Mouse (Mus musculus): Measurements from ENCODE around the gene Grb7. TPM values are rescaled to one million over a fixed set of nuclear protein-coding genes. Genes with fewer than 3 reads are reported as not detected.

Gene Grb7
- total and polyA plus RNA-seq, 3 experiments: 4.5 to 11.5 (median 8.0) TPM

DNA sequence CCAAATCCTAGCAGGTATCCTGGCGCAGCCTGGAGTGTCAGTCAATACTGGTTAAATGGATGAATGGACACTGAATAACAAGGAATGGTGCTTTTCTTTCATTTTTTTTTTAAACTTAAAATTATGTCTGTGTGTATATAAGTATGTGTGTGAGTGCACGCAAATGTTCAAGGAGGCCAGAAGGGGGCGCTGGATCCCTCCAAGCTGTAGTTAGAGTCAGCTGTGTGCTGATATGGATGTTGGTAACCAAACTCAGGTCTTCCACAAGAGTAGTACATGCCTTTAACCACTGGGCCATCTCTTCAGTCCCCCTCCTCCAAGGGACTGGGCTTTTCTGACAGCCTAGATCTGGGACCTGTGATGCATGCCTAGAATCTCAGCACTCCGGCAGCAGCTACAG lies 9.3 kb downstream of the Grb7 start:
- Histone ChIP-seq H3K27me3 (replicated peaks) (no peaks in the 10 kb centered on the region), H3K9me3 (replicated peaks; ENCODE audit: low read length) (peaks cover 5% of the 10 kb centered on the region), H3K4me3 (replicated peaks in 1 of 3; ENCODE audit: low read depth in 2 of 3, low read length in 2 of 3, poor library complexity in 1 of 3) (no peak overlapping the region), H3K9ac (ENCODE audit: insufficient read depth, low read depth) (no peak overlapping the region), H3K4me2 (ENCODE audit: insufficient read depth, low read depth, poor library complexity, severe bottlenecking) (no peak overlapping the region), H3K79me2 (replicated peaks; ENCODE audit: control insufficient read depth, extremely low read depth, insufficient read depth, poor library complexity, severe bottlenecking) (no peaks in the 10 kb centered on the region), H3K36me3 (replicated peaks in 1 of 2; ENCODE audit: control insufficient read depth in 1 of 2, insufficient read depth in 1 of 2, low read length in 1 of 2) (peaks cover 19 to 46% of the 10 kb centered on the region in 2 experiments), H3K4me1 (ENCODE audit: control insufficient read depth in 1 of 2, insufficient read depth in 2 of 2) (peaks cover 23 to 49% of the 10 kb centered on the region in 2 experiments), H3K27ac (ENCODE audit: insufficient read depth, low read depth) (no peak overlapping the region)
- TF ChIP-seq MAZ (IDR thresholded peaks at IDR 0.05; ENCODE audit: low read depth, low read length) (no peak), RAD21 (IDR thresholded peaks at IDR 0.05; ENCODE audit: low read depth, low read length) (peak; percentile 38), ZMIZ1 (IDR thresholded peaks at IDR 0.05; ENCODE audit: low read depth, low read length) (0 out of 2 replicates have a peak, but pooled peaks have one; percentile 9), CTCF (conservative IDR thresholded peaks at IDR 0.05 in 1 of 2, IDR thresholded peaks at IDR 0.05 in 1 of 2; ENCODE audit: low read depth in 2 of 2, low read length in 2 of 2) (peak; percentile 25 to 63; a peak in 3 of 4 replicates), SMC3 (IDR thresholded peaks at IDR 0.05; ENCODE audit: low read depth, low read length) (peak; percentile 38), MYC (IDR thresholded peaks at IDR 0.05; ENCODE audit: low read depth, low read length) (no peak), JUND (conservative IDR thresholded peaks at IDR 0.05; ENCODE audit: low read depth, low read length) (no peak), USF1 (IDR thresholded peaks at IDR 0.05; ENCODE audit: low read depth, low read length) (no peak)
- in situ Hi-C loops (cut with MboI; ENCODE audit: low pct_ligation_motif_present, low pct_unique_long_range_greater_than_20kb, low sequenced_read_pairs): no loop called here
- dilution Hi-C loops (cut with MboI; ENCODE audit: extremely low pct_ligation_motif_present, extremely low pct_unique_long_range_greater_than_20kb, low sequenced_read_pairs): no loop called here
- no peak for DNase-seq (ENCODE audit: extremely low read depth)

GRCm38 (mm10) chr11:98456545-98456944 lies 10.4 kb downstream of the Grb7 start:
- H3K27me3 ChIP-seq (replicated peaks): no peaks in the 10 kb centered on the region
- no peak overlapping the region for H3K27ac ChIP-seq (ENCODE audit: insufficient read depth, low read depth)
- H3K9ac ChIP-seq (ENCODE audit: insufficient read depth, low read depth): peak overlapping the region; percentile 51; the same call in 1 of the 2 replicates
- peak overlapping the region; percentile 73; the same call in 1 of the 2 replicates for H3K4me2 ChIP-seq (ENCODE audit: insufficient read depth, low read depth, poor library complexity, severe bottlenecking)
- H3K4me3 ChIP-seq (replicated peaks in 1 of 3; ENCODE audit: low read depth in 2 of 3, low read length in 2 of 3, poor library complexity in 1 of 3): peak overlapping the region in 1 of 3 experiments; percentile 2
- no peak for DNase-seq (ENCODE audit: extremely low read depth)
- in situ Hi-C loops (cut with MboI; ENCODE audit: low pct_ligation_motif_present, low pct_unique_long_range_greater_than_20kb, low sequenced_read_pairs) (no loop called here), dilution Hi-C loops (cut with MboI; ENCODE audit: extremely low pct_ligation_motif_present, extremely low pct_unique_long_range_greater_than_20kb, low sequenced_read_pairs) (no loop called here)
- H3K79me2 ChIP-seq (replicated peaks; ENCODE audit: control insufficient read depth, extremely low read depth, insufficient read depth, poor library complexity, severe bottlenecking): no peaks in the 10 kb centered on the region
- H3K36me3 ChIP-seq (replicated peaks in 1 of 2; ENCODE audit: control insufficient read depth in 1 of 2, insufficient read depth in 1 of 2, low read length in 1 of 2): peaks cover 19 to 44% of the 10 kb centered on the region in 2 experiments
- TF ChIP-seq ZMIZ1 (IDR thresholded peaks at IDR 0.05; ENCODE audit: low read depth, low read length): no peak
- 0 out of 2 replicates have a peak, but pooled peaks have one; percentile 15 for TF ChIP-seq MXI1 (IDR thresholded peaks at IDR 0.05; ENCODE audit: low read depth, low read length)
- 0 out of 2 replicates have a peak, but pooled peaks have one; percentile 56 for TF ChIP-seq POLR2AphosphoS2 (IDR thresholded peaks at IDR 0.05; ENCODE audit: low read depth, low read length)
- peaks cover 5% of the 10 kb centered on the region for H3K9me3 ChIP-seq (replicated peaks; ENCODE audit: low read length)
- H3K4me1 ChIP-seq (ENCODE audit: control insufficient read depth in 1 of 2, insufficient read depth in 2 of 2): peaks cover 24 to 50% of the 10 kb centered on the region in 2 experiments

GRCm38 (mm10) chr11:98456945-98457344 lies 10.8 kb downstream of the Grb7 start:
- dilution Hi-C loops (cut with MboI; ENCODE audit: extremely low pct_ligation_motif_present, extremely low pct_unique_long_range_greater_than_20kb, low sequenced_read_pairs) (no loop called here), in situ Hi-C loops (cut with MboI; ENCODE audit: low pct_ligation_motif_present, low pct_unique_long_range_greater_than_20kb, low sequenced_read_pairs) (no loop called here)
- no peak for TF ChIP-seq JUND (conservative IDR thresholded peaks at IDR 0.05; ENCODE audit: low read depth, low read length)
- peak; percentile 82 for TF ChIP-seq BHLHE40 (IDR thresholded peaks at IDR 0.05; ENCODE audit: low read depth, low read length)
- Histone ChIP-seq H3K79me2 (replicated peaks; ENCODE audit: control insufficient read depth, extremely low read depth, insufficient read depth, poor library complexity, severe bottlenecking) (no peaks in the 10 kb centered on the region), H3K4me3 (replicated peaks in 1 of 3; ENCODE audit: low read depth in 2 of 3, low read length in 2 of 3, poor library complexity in 1 of 3) (peak overlapping the region; percentile 36 to 61 (median 53)), H3K9me3 (replicated peaks; ENCODE audit: low read length) (peaks cover 5% of the 10 kb centered on the region), H3K4me1 (ENCODE audit: control insufficient read depth in 1 of 2, insufficient read depth in 2 of 2) (peaks cover 25 to 51% of the 10 kb centered on the region in 2 experiments), H3K27ac (ENCODE audit: insufficient read depth, low read depth) (peak overlapping the region; percentile 54; the same call in 1 of the 2 replicates), H3K36me3 (replicated peaks in 1 of 2; ENCODE audit: control insufficient read depth in 1 of 2, insufficient read depth in 1 of 2, low read length in 1 of 2) (peaks cover 19 to 41% of the 10 kb centered on the region in 2 experiments), H3K9ac (ENCODE audit: insufficient read depth, low read depth) (peak overlapping the region; percentile 51), H3K27me3 (replicated peaks) (no peaks in the 10 kb centered on the region), H3K4me2 (ENCODE audit: insufficient read depth, low read depth, poor library complexity, severe bottlenecking) (peak overlapping the region; percentile 73)
- no peak for DNase-seq (ENCODE audit: extremely low read depth)
